19 mouse cellular contexts compared by ENCODE assay signal in genomic region chr7:127031244-127031643, GRCm38 (mm10). TPM values are rescaled to one million over a fixed set of nuclear protein-coding genes. Genes with fewer than 3 reads are reported as not detected.
DNase-seq lines count a peak whose midpoint lies in the region; ATAC-seq and TF ChIP-seq lines count a peak whose summit lies in the region.
"Had no signal": no experiment of that assay in that cellular context is flagged by ENCODE, and none has a peak within 500 bp of the region (broad histone marks: within the 10 kb centered on the region; RNA-seq: fewer than 3 reads in every experiment).

No protein-coding gene starts in this region.

- no peaks in the 10 kb centered on the region for H3K9me3 ChIP-seq in megakaryocyte, embryonic 14.5 days
- H3K9me3 ChIP-seq: embryonic facial prominence, embryonic 10.5 days; intestine, embryonic 15.5 days had no signal

- 88% methylated on average over 1 of the region's 1 CpGs for WGBS in cerebellum, adult 2 months

- peaks cover 3% of the 10 kb centered on the region; the same call in 1 of the 2 replicates for H3K4me1 ChIP-seq in cerebellum, adult 2 months (ENCODE audit: control insufficient read depth, insufficient read depth, low read length)
- H3K4me1 ChIP-seq in megakaryocyte, embryonic 14.5 days, result peaks cover 52% of the 10 kb centered on the region

- no peaks in the 10 kb centered on the region for H3K27me3 ChIP-seq in cerebellum, adult 2 months (ENCODE audit: control insufficient read depth, insufficient read depth, low read length)
- H3K27me3 ChIP-seq in megakaryocyte, embryonic 14.5 days (replicated peaks), result no peaks in the 10 kb centered on the region
- H3K27me3 ChIP-seq: intestine, embryonic 15.5 days had no signal

- no peak for TF ChIP-seq POLR2A in cerebellum, adult 2 months (IDR thresholded peaks at IDR 0.05; ENCODE audit: borderline replicate concordance, insufficient read depth, low read length)

- H3K27ac ChIP-seq in cerebellum, adult 2 months (ENCODE audit: insufficient read depth, low read length), result no peak overlapping the region
- H3K27ac ChIP-seq: embryonic facial prominence, embryonic 10.5 days; intestine, embryonic 15.5 days; layer of hippocampus, adult 2 months; left cerebral cortex, adult 2 months had no signal

- no peak for ATAC-seq in megakaryocyte, adult 5-6 weeks (ENCODE audit: poor library complexity, severe bottlenecking)
- no peak for ATAC-seq in monocyte, adult 5-6 weeks (replicated peaks; ENCODE audit: insufficient number of reproducible peaks, low FRiP score, low TSS enrichment, poor library complexity, severe bottlenecking)
- ATAC-seq: intestine, embryonic 15.5 days had no signal

- peaks cover 81% of the 10 kb centered on the region for H3K36me3 ChIP-seq in megakaryocyte, embryonic 14.5 days (replicated peaks; ENCODE audit: low read length)

- no peak for TF ChIP-seq CTCF in cerebellum, adult 2 months (IDR thresholded peaks at IDR 0.05; ENCODE audit: borderline replicate concordance, insufficient read depth, low read depth, low read length)

- DNase-seq in cerebellum, adult 9-10 months, result peak; percentile 33
- no peak for DNase-seq in cerebellum, adult 2 months
- DNase-seq in T-cell, adult 2 months (ENCODE audit: low spot score), result peak; percentile 49
- no peak for DNase-seq in gastrocnemius, adult 8-10 months (ENCODE audit: low spot score in 2 of 2)
- no peak for DNase-seq in spleen, postnatal 14 days (ENCODE audit: low spot score in 2 of 2)
- DNase-seq: adrenal gland, adult 8-10 months; cerebellum, postnatal 25 days; gastrocnemius, postnatal 25 days; lung, embryonic 14.5 days; retina, postnatal 1 day; spleen, adult 18-20 months had no signal

- no peak overlapping the region for H3K4me3 ChIP-seq in cerebellum, adult 2 months (replicated peaks; ENCODE audit: insufficient read depth, low read depth, low read length)
- H3K4me3 ChIP-seq in megakaryocyte, embryonic 14.5 days (replicated peaks), result peak overlapping the region; percentile 67
- H3K4me3 ChIP-seq: embryonic facial prominence, embryonic 10.5 days; erythroblast, embryonic 14.5 days; intestine, embryonic 15.5 days; layer of hippocampus, adult 2 months; left cerebral cortex, adult 2 months had no signal

RNA-seq across cellular contexts. Expression of gene Maz, which starts 4.4 kb away (rescaled TPM):
- polyA plus RNA-seq in cerebellum, adult 2 months (2012; rRNA removed), result 198 and 213 TPM in 2 replicates
- 324 and 1,017 TPM in 2 replicates for polyA plus RNA-seq in megakaryocyte, embryonic 14.5 days (2012; ENCODE audit: insufficient read depth, low replicate concordance)
- total RNA-seq in megakaryocyte, adult 5-6 weeks (2015), result 79.8 and 80.9 TPM in 2 replicates
- total RNA-seq in megakaryocyte, adult 5-6 weeks (2017), result 44.4 and 45.1 TPM in 2 replicates
- total RNA-seq in gastrocnemius, adult 8-10 months (2022), result 10 to 100 TPM; 67.1 to 73.4 (median 72.5) TPM
- total RNA-seq in monocyte, adult 5-6 weeks (2017), result 16.7 to 36.3 TPM (median 30.1 TPM) in 3 replicates

RNA-seq across cellular contexts. Expression of gene Prrt2, which starts 10.2 kb away (rescaled TPM):
- 600 and 672 TPM in 2 replicates for polyA plus RNA-seq in cerebellum, adult 2 months (2012; rRNA removed)
- polyA plus RNA-seq in megakaryocyte, embryonic 14.5 days (2012; ENCODE audit: insufficient read depth, low replicate concordance), result 0.68 and 3.9 TPM in 2 replicates
- total RNA-seq in megakaryocyte, adult 5-6 weeks (2015), result 0.20 and 1.8 TPM in 2 replicates
- total RNA-seq in megakaryocyte, adult 5-6 weeks (2017), result 2.4 and 3.0 TPM in 2 replicates
- total RNA-seq in gastrocnemius, adult 8-10 months (2022), result under 1 TPM in 3 of 4 experiments, not detected in 1; 0.31 to 0.72 (median 0.65) TPM
- not detected in 3 replicates for total RNA-seq in monocyte, adult 5-6 weeks (2017)

RNA-seq across cellular contexts. Expression of gene Gm42742, which starts 10.3 kb away (rescaled TPM):
- 362 and 365 TPM in 2 replicates for polyA plus RNA-seq in cerebellum, adult 2 months (2012; rRNA removed)
- polyA plus RNA-seq in megakaryocyte, embryonic 14.5 days (2012; ENCODE audit: insufficient read depth, low replicate concordance), result 164 and 252 TPM in 2 replicates
- 15.4 TPM in 1 of 2 replicates, not detected in the other for total RNA-seq in megakaryocyte, adult 5-6 weeks (2015)
- total RNA-seq in megakaryocyte, adult 5-6 weeks (2017), result 45.4 TPM in 1 of 2 replicates, not detected in the other
- total RNA-seq in gastrocnemius, adult 8-10 months (2022), result 10 to 100 TPM in 3 of 4 experiments, 1 to 10 TPM in 1; 4.0 to 20.7 (median 14.7) TPM
- total RNA-seq in monocyte, adult 5-6 weeks (2017), result 6.4 to 36.5 TPM (median 36.3 TPM) in 3 replicates

RNA-seq across cellular contexts. Expression of gene Kif22, which starts 11.0 kb away (rescaled TPM):
- polyA plus RNA-seq in cerebellum, adult 2 months (2012; rRNA removed), result 7.7 and 9.1 TPM in 2 replicates
- polyA plus RNA-seq in megakaryocyte, embryonic 14.5 days (2012; ENCODE audit: insufficient read depth, low replicate concordance), result 6.8 and 18.0 TPM in 2 replicates
- 107 and 108 TPM in 2 replicates for total RNA-seq in megakaryocyte, adult 5-6 weeks (2015)
- 85.9 and 105 TPM in 2 replicates for total RNA-seq in megakaryocyte, adult 5-6 weeks (2017)
- total RNA-seq in gastrocnemius, adult 8-10 months (2022), result 1 to 10 TPM in 1 of 4 experiments, under 1 TPM in 1, not detected in 2; 0.82 to 1.8 TPM
- total RNA-seq in monocyte, adult 5-6 weeks (2017), result 0.85 to 3.7 TPM (median 0.97 TPM) in 3 replicates

RNA-seq across cellular contexts. Expression of gene Pagr1a, which starts 14.1 kb away (rescaled TPM):
- polyA plus RNA-seq in cerebellum, adult 2 months (2012; rRNA removed), result 91.6 and 105 TPM in 2 replicates
- polyA plus RNA-seq in megakaryocyte, embryonic 14.5 days (2012; ENCODE audit: insufficient read depth, low replicate concordance), result 15.8 and 94.8 TPM in 2 replicates
- 40.7 and 62.5 TPM in 2 replicates for total RNA-seq in megakaryocyte, adult 5-6 weeks (2015)
- total RNA-seq in megakaryocyte, adult 5-6 weeks (2017), result 25.5 and 67.0 TPM in 2 replicates
- 10 to 100 TPM in 1 of 4 experiments, 1 to 10 TPM in 3; 1.3 to 17.6 (median 5.2) TPM for total RNA-seq in gastrocnemius, adult 8-10 months (2022)
- total RNA-seq in monocyte, adult 5-6 weeks (2017), result 3.8 to 52.6 TPM (median 4.4 TPM) in 3 replicates

Comparison
In these comparisons a context has a peak if more than half of its experiments do, and no peak if none do; other contexts are left out.
1. DNase-seq: peak in cerebellum, adult 9-10 months (single experiment) and T-cell, adult 2 months (single experiment); none in cerebellum, adult 2 months (0 of 2), gastrocnemius, adult 8-10 months (0 of 2) and spleen, postnatal 14 days (0 of 2).